Mouse (Mus musculus) layer of hippocampus, postnatal 10 days (tissue): ENCODE measurements around the gene Sectm1b. TPM values are rescaled to one million over a fixed set of nuclear protein-coding genes. Genes with fewer than 3 reads are reported as not detected.
A peak's percentile ranks its signal among the peaks of the same experiment; 100 is the strongest.
"Not testable (repeated sequence)": the region's sequence is repeated elsewhere in the genome, so short reads cannot be mapped to it uniquely, and the experiment has no call there.

Experiments used
- DNase-seq, 2 experiments: peaks; one replicate each; pipeline ENCODE4 v3.0.0; 2021; ENCODE audit warnings: low spot score in 2 of 2
- long read RNA-seq: library from polyadenylated mRNA; stranded (forward); transcript quantifications from one replicate; pipeline ENCODE4 v2.0.0, GENCODE M21; 2023
- total RNA-seq, 2 experiments: library from RNA; stranded (reverse); gene quantifications; 2 replicates each; pipeline ENCODE4 v1.2.3; 2021

Sectm1b gene
- not detected for total RNA-seq
- long read RNA-seq = 0 reads

DNA sequence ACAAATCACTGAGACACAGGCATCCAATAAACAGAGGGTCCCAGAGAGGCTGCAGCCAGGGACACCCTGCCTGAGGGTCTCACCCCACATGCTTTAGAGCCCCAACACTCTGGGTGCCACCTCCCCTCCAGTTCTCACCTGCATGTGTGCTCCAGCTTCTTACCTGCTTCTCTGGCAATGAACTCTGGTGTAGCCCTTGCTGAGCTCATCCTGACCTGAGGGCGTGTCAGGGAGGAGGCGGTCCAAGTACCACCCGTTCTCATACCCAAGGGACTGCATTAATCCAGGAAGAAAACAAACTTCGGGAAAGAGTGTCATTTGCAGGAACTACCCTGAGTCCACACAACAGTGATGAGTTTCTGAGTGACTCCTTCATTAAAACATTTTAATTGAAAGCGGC lies at the start of gene Sectm1b:
Gene Sectm1b (minus strand): TSS at position 191 of the 400 bp plus-strand sequence.
- DNase-seq = no peak

DNA sequence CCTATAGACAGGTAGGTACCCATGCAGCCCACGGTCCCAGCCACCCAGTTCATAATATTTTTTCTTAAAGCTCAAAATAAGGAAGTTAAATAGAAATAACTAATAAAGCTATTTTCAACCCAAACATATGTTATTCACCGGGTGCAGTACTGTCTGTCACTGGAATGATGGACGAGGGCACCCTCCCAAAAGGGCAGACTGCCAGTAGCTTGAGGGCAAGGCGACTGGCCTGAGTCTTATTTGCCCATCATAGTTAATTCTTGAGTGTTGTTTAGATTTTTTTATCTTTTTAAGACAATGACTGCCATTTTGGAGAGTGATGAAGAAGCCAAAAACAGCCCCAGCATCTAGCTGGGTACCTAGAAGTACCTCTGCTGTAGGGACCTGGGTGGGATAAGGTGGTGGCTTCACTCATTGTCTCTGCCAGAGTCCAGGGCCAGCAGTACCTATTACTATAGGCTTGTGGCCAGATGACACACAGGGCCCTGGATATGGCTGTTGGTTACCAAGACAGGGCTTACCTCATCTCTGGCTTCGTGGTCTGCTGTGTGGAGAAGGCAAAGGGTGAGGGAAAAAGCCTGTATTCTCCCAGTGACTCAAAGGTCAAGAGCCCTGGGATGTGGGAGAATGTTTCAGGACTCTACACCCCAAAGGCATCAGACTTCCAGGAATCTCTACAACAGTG lies 48.9 kb upstream of the Sectm1b start:
- no peak for DNase-seq

DNA sequence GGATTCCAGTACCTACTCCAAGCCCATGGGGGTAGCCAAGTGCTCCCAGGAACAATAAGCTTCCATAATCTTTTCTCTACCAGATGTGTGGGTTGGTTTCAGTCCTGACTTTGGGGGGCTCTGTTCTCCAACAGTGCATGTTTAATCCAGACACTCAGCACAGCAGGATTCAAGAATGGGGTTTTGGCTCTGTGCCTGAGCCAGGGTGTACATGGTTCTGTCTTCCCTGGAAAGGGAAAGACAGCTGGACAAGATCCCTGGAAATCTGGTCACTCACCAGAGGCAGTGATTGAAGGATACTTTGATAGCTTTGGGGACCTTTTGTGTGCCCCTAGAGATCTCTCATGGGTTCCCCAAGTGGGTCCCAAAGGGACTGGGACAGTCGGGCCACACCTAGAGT lies 48.2 kb upstream of the Sectm1b start:
- no peak for DNase-seq

DNA sequence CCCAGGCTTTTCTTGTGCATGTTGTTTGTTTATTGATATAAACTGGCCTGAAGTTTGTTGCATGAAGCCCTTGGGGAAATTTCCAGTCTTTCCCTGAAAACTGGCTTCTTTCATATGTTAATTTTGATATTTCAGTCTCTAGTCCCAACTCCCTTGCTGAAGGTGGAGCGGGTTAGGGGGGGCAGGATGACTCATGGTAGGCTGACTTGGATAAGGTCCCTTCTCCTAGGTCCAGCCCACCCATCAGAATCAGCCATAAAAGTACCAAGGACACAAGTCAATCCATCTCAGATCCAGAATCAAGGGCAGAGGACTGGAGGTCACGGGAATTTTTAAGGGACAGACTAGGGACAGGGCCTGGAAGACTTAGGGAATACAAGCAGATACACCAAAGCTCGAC lies 47.7 kb upstream of the Sectm1b start:
- no peak for DNase-seq

DNA sequence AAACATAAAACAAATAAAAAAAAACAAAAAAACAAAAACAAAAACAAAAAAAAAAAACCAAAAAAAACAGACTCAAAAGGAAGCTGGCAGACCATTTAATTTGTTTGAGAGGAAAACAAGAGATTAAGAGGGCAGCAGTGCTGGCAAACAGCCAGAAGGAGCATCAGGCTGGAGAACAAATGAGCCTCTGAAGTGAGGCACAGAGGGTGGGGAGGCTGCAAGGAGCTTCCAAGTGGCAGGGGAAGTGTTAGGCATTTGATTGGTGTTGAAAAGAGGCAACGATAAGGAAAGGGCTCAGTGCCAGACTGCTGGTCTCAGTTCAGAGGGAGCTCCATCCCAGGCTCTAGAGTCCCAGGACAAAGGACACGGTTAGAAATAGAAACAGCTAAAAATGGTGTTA lies 46.6 kb upstream of the Sectm1b start:
- DNase-seq = peak; percentile 19 to 35

DNA sequence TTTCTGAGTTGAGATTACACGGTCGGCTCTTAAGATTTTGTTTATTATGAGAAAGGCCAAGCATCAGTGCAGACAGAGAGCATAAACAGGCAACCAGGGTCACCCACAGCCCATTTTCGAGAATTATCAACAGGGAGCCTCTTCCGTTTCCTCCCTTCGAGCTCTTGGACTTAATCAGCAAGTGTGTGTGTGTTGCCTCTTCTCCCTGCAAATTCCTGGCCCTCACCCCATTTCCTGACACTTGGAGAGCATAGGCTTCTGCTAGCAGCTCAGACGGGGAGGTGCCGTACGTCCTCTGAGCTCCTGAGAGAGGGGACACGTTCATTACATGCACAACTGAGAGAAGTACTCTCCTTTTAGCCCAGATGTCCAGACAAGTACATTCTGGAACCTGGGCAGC lies 44.7 kb upstream of the Sectm1b start:
- no peak for DNase-seq

DNA sequence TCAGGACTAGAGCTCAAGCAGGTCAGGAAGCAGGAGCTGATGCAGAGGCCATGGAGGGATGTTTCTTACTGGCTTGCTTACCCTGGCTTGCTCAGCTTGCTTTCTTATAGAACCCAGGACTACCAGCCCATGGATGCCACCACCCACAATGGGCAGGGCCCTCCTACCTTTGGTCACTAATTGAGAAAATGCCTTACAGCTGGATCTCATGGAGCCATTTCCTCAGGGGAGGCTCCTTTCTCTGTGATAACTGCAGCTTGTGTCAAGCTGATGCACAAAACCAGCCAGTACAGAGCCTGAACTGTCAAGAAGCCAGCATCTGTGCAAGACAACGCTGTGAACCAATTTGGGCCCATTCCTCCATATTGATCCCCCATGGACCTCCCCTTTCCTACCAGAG lies 43.9 kb upstream of the Sectm1b start:
- DNase-seq = not testable (repeated sequence)

DNA sequence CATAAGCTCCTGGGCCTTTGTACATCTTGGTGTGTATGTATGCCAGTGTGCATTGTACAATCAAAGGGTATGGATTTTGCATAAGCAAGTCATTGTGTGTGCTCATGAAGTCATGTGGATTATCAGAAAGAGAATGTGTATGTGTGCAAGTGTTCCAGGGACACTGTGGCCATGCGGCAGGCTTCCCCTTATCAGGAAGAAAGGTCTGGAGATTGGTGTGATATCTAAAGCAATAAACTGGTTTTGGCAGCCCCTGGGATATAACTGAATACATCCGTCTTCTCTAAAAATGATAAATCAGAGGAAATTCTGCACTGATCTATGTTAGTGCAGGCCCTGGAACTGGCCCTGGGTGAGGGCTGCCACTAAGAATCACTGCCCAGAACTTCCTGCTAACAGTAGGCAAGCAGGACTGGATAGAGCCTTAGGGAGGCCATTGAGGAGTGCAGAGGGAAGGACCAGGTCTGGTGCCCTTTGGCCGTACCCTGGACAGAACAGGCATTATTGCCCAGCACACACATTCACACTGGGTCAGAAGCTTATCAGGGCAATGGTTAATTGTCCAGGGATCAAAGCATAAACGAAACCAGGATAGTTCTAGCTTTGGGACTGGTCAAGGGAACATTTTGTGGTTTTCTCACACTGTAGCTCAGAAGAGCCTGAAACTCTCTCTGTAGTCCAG lies 37.9 kb upstream of the Sectm1b start:
- DNase-seq = no peak

DNA sequence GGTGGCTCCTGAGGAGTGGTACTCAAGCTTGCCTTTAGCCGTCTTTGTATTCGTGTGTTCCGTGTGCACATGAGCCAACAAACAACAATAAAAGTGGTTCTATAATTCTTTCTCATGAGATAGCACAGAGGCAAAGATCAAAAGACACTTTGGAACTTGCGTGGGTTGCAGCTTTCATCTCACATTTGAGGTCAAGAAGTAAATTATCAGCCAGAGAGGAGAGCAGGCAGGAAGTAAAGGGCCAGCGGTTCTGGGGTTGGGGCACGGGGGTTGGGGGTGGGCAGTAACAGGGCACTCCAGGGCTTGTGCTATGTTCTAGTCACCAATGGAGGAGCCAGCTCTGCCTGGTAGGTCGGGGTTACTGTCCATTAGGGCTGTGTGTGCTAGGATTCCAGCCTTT lies 37.3 kb upstream of the Sectm1b start:
- DNase-seq = no peak

DNA sequence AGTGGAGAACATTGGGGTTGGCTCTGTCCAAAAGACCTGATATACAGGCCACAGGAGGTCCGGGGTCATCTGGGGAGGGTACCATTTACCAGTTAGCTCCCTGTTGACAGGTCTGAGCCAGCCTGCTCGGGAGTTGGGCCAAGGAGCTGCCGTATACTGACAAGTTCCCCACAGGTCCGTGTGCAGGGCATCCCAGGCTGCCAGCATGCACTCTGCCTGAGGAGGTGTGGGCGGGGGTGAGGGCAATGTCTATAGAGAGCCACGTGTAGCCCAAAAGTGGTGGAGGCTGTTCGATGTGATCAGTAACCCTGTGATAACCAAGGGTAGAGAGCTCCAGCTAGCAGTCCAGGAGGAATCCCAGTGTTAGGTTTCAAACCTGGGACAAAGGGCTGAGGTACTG lies 36.4 kb upstream of the Sectm1b start:
- DNase-seq = no peak

DNA sequence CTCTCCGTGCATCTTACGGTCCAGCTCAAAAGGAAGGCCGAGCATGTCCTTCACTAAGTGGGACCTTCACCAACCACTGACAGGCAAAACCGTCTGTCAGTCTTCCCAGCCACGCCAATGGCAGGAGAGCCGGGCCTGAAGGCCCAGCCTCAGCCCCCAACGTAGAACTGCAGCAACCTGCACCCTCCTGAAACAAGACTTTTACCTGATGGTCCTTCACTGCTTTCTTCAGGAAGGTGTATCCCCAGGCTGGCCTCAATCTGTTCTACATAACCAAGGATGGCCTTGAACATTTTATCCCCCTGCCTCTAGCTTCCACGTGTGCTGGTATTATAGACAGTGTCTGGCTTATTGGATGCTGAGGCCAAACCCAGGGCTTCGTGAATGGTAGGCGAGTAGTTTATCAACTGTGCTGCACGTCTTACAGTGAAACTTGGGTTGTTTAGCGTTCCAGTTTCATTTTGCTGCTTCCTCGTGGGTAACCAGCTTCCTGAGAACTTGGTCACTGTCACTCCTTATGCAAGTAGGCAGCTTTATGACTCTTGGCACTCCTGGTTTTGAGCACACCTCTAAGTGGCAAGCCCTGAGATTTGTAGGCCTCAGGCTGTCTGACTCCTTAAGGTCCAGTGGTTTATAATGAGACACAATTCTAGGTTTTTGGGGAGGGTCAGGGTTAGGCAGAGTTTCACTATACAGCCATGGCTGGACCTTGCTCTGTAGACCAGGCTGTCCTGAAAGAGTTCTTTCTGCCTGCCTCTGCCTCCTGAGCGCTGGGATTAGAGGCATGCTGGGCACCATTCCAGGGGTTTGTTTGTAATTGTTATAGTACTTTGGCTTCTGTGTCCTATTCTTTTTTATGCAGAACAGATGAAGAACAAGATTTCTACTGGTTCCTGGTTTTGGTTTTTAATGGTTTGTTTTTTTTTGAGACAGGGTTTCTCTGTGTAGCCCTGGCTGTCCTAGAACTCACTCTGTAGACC lies 29.5 kb upstream of the Sectm1b start:
- DNase-seq = no peak

DNA sequence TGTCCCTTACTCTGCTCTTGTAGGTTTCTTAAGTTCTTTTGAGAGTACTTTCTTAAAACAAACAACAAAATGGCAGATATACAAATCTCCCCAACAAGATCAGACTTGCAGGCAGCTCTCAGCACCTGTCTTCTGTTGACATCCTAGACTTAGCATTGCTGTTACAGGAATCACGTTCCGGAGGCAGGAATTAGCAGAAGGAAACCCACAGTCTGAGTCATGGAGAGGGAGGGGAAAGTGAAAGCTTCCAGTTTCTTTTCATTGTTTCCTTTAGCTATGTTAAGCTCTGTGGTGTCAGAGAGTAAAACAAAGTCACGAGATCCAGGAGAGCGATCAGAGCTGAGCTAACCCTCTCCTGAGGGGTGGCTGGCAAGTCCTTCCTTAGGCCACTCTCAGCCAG lies 27.6 kb upstream of the Sectm1b start:
- DNase-seq = no peak

DNA sequence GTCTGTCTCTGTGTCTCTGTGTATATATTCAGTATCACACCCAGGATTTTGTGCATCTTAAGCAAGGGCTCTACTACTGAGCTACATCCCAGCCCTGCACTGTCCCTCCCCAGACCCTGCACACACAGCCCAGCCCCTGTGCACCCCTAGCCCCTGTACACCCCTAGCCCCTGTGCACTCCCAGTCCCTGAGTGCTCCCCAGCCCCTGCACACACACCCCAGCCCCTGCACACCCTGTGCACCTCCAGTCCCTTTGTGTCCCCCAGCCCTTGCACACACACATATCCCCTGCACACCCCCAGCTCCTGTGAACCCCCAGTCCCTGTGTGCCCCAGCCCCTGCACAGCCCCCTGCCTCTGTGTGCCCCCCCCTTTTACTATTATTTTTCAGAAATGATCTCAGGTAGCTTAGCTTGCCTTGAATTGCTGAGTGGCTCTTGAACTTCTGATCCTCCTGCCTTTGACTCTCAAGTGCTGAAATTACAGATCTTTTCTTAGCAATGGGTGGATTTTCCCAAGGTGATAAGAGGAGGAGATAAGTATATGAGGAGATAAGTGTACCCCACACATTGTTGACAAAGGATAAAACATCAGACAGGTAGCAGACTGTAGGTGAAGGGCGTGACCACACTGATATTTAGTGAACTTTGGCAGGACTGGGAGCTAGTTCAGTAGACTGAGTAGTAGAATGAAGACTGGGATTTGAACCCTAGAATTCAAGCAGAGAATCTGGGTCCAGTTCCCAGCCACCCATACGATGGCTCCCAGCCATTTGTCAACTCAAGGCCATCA lies 26.6 kb upstream of the Sectm1b start:
- DNase-seq = no peak

DNA sequence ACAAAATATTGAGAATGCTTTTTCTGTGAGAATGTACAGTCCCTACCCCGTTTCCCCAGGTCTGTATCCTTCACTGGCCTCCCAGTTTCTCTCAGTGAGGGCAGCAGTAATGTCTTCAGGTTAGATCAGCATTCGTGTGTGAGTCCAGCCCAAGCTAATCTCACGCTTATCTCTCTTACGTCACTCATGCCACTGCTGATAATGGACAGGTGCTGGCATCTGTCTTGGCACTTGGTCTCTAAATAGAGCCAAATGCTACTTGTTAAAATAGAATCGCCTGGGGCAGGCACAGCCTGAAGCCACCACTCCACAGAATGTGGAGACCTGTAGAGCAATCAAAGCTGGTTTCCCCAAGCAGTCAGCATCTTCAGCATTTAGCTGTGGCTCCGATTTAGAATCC lies 25.6 kb upstream of the Sectm1b start:
- DNase-seq = no peak

DNA sequence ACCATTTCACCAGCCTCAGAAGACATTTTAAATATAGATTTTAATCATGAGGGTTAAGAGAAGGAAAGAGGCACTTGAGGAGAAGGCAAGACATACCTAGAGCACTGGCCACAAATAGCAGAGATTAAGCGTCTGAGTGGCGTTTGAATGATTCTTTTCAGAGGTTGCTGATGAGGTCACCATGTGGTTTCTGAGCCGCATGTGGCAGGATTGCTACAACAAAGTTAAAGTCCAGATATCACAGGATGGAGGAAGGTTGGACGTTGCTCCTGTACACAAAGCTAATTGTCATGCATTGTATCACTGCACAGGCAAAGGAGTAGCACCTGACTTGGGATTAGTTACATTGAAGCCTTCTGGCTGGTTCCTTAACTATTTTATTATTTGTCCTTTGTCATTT lies 22.9 kb upstream of the Sectm1b start:
- no peak for DNase-seq

DNA sequence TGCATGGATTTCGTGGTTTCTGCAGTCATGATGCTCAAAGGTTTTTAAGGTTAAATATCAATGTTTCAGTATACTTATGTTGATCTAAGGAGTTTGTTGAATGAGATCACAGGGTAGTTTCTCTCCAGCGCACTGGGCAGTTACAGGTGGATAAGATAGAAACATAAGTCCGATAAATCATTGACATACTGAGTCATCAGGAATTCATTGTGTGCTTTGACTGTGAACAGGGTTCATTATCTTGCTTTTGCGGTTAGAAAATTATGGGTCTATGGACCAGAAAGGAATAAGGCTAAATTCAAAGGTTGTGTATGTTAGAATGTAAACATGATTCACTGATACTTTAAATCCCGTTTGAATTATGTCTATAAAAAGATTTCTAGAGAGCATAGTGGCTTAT lies 21.8 kb upstream of the Sectm1b start:
- no peak for DNase-seq

DNA sequence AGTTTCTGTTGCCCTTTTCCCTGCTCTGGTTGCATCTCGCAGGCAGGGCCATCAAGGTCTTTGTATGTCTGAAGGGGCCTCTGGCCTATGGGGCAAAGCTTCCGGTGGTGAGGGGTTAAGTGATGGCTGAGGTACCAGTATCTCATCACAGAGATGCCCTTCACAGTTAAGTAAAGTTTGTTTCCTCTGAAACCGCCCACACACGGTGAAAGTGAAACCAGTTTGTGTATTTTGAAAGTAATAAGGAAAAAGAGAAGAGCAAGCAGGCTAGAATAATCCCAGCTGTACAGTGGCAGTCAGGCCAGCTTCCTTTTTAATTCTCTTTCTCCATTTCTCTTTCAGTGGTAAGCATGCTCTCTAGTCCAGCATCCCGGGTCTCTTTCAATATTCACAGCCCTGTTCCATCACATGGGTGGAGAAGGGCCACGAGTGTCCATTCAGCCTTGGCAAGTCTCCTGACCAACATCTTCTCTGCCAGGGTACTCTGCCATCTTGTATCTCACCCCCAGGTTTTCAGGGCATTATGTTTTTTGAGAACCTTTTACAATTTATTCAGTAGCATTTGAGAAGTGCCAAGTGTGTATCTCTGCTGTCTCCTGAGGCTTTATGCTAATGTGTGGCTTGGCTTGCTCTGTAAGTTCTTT lies 19.6 kb upstream of the Sectm1b start:
- no peak for DNase-seq

DNA sequence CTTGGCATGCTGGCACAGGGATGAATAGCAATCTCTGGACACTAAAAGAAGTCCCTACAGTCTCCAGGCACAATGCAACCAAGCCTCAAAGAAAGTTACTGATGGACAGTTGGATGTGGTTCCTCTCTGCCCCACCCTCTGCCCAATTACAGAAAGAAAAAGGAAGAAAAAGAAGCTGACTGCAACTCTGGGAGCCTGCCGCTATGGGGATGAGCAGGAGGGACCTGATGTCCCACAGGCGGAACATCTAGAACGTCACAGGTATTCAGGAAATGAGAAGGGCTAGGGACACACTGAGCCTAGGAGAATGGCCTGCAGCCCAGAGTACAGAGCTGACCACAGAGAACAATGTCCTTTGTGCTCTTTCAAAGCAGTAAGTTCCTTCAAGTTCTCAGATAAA lies 18.9 kb upstream of the Sectm1b start:
- DNase-seq = no peak

DNA sequence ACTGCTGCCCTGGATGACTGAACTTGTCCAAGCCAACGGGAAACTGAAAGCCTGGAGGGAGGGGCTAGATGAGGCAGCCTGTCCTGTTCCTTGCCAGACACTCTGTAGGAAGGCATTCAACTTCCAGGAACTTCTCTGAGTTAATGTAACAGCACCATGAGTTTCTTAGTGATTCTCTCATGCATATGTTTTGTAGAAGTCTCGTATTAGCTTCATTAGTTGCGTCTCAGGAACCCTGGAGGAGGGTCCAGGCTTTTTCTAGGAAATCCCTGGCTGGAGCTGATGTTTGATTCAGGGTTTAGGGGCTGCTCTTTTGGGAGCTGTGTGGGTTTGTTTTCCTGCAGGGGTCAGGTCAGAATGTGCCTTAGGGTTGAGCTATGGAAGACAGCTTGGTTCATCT lies 17.8 kb upstream of the Sectm1b start, which contains the start of gene Sectm1a:
Gene Sectm1a (minus strand): TSS at position 101 of the 400 bp plus-strand sequence.
- DNase-seq = no peak

DNA sequence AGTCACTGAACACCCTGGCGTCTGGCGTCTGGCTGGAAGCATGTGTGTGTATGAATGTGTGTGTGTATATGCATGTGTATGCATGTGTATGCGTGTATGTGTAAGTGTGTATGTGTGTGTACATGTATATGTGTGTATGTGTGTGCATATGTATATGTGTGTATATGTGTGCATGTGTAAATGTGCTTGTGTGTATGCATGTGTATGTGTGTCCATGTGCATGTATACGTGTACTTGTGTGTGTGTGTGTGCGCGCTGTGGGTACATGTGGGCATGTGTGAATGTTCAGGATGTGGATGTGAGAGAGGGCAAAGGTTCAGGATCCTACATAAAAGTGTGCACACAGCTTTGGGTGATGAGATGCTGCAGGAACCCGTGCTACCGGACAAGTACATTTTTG lies 17.0 kb upstream of the Sectm1b start:
- no peak for DNase-seq

DNA sequence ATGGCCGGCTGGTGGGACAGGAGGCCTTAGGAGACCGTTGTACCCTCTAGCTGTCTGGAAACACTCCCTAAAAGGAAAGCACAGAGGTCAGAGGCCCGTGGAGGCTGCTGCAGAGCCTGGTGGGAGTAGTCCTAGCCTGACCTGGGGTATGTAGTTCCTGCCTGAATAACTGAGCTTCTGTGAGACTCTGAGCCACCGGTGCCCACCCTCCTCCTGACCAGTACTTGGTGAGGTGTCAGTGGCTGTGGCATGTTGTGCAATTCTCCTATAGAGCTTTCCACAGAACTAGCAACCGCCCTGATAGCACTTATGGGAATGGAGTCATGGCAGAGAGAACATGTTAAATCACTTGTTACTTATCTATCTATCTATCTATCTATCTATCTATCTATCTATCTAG lies 12.3 kb upstream of the Sectm1b start:
- DNase-seq = no peak
